Mouse (Mus musculus) layer of hippocampus, adult 2 months (tissue): Measurements from ENCODE around the gene Smad1. TPM values are rescaled to one million over a fixed set of nuclear protein-coding genes. Genes with fewer than 3 reads are reported as not detected.
"Not testable (repeated sequence)": the region's sequence is repeated elsewhere in the genome, so short reads cannot be mapped to it uniquely, and the experiment has no call there.

Source experiments
- DNase-seq, 2 experiments: peaks; one replicate each; pipeline ENCODE4 v3.0.0; 2022; ENCODE audit warnings: low spot score in 2 of 2
- H3K27ac ChIP-seq: fragments of 200-600 bp; 2 replicates; pipeline ENCODE4 v1.8.1; 2022
- H3K4me3 ChIP-seq: fragments of 200-600 bp; 2 replicates; pipeline ENCODE4 v1.8.1; 2022; ENCODE audit warnings: mild to moderate bottlenecking
- CTCF ChIP-seq: fragments of 200-600 bp; conservative IDR thresholded peaks from 2 replicates; pipeline ENCODE4 v1.8.1; 2022; ENCODE audit warnings: antibody characterized with exemption, mild to moderate bottlenecking, moderate library complexity
- long read RNA-seq, 2 experiments: library from polyadenylated mRNA; stranded (forward); transcript quantifications; one replicate each; pipeline ENCODE4 v2.0.0; 2021; ENCODE audit warnings: borderline mapping rate in 2 of 2
- total RNA-seq, 2 experiments: library from RNA; stranded (reverse); gene quantifications; 2 replicates each; pipeline ENCODE4 v1.2.3; 2021

The Smad1 gene
- 10 to 100 TPM; 23.9 to 24.5 TPM for total RNA-seq
- long read RNA-seq, experiment 1, transcript Smad1-202 (7 exons, 3,099 nt): major isoform, 19 of 28 reads
- long read RNA-seq, experiment 1, partial matches to known transcripts: 6 of 28 reads
- long read RNA-seq, experiment 1, other reads (novel, unspliced or antisense): 3 of 28 reads
- long read RNA-seq, experiment 2, transcript Smad1-202 (7 exons, 3,099 nt): major isoform, 26 of 40 reads
- long read RNA-seq, experiment 2, partial matches to known transcripts: 12 of 40 reads
- long read RNA-seq, experiment 2, other reads (novel, unspliced or antisense): 2 of 40 reads

DNA sequence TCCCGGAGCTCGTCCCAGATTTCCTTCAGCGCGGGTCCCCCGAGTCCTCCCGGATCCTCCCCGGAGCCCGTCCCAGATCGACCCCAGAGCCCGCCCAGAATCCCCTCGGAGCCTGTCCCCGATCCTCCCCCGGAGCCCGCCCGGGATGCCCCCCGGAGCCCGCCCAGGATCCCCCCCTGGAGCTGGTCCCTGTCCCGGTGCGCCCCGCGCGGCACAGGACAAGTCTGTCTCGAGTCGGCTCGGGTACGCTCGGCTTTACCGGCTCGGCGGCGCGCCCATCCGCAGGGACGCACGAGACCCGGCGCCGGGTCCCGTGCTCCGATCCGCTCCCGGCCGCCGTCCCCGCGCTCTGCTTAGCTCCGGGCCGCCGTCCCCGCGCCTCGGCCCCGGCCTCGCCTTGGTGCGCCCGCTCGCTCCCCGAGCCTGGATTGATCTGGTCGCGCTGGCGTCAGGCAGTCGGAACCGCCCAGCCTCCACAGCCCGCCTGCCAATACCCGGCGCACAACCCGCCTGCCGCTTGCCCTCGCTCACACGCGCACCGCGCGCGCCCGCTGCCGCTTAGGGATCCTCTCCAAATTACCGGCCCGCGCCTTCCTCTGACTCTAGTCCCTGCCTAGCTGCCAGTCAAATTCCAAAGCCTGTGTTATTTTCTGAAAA is at the start of gene Smad1:
Gene Smad1, minus strand, starts transcription at position 525 of the 657 bp plus-strand sequence.
- peak; percentile 96 to 98 for DNase-seq
- TF ChIP-seq CTCF: no peak
- peak within 1 kb of the TSS; percentile 93 for H3K27ac ChIP-seq

DNA sequence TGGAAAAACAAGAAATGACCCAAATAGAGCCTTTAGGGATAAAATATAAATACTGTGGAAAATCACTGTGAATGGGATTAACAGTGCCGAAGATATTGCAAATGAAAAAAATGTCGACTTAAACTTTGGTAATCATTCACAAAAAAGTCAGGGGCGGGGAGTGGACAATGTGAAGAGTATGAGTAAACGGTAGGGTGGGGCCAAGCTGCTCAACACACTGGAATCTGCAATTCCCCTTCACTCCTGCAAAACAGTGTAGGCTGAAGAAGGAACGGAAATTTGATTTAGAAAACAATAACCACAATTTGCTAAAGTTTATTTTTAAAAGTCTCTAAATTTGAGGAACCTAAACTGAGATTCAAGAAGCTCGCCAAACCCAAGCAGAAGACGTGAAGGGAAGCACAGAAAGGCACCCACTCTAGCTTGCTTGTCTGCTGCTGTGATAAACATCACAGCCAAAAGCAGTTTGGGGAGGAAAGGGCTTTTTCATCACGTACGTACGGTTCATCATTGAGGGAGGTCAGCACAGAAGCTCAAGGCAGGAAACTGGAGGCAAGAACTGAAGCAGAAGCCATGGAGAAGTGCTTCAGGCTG is 48.0 kb upstream of the Smad1 start:
- no peak for DNase-seq
- TF ChIP-seq CTCF: no peak
- no peak overlapping the region for H3K27ac ChIP-seq
- H3K4me3 ChIP-seq: no peak overlapping the region

More for the DNA sequence above, at the start of gene Smad1:
- H3K4me3 ChIP-seq: peak within 1 kb of the TSS; percentile 86

DNA sequence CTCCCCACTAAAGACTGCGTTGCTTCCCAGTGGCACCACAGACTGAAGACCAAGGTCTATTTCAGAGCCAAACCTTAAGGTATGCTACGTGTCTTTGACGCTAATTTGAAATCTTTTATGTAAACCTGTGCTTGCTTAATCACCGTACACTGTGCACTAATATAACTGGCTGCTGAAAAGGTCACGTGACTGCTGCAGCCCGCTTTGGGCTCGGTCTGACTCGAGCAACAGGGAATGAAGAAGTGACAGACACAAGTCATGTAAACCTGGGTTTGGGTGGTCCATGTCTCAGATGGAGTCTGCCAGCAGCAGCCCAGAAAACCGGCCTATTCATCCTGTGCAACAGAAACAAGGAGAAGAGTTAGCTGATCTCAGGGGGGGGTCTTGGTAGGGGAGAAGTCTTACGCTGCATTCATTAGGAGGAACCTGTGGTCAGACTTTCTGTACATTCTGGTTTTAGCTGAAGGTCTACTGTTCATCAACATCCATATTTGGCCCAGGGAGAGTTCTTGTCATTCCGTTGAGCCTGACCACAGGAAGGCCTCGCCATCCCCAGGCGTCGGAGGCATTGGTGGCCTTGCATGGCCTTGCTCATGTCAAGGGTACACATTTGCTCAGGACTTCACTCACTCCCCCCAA is 44.3 kb upstream of the Smad1 start:
- DNase-seq: no peak
- no peak for TF ChIP-seq CTCF
- Histone ChIP-seq H3K4me3 (no peak overlapping the region), H3K27ac (no peak overlapping the region)

DNA sequence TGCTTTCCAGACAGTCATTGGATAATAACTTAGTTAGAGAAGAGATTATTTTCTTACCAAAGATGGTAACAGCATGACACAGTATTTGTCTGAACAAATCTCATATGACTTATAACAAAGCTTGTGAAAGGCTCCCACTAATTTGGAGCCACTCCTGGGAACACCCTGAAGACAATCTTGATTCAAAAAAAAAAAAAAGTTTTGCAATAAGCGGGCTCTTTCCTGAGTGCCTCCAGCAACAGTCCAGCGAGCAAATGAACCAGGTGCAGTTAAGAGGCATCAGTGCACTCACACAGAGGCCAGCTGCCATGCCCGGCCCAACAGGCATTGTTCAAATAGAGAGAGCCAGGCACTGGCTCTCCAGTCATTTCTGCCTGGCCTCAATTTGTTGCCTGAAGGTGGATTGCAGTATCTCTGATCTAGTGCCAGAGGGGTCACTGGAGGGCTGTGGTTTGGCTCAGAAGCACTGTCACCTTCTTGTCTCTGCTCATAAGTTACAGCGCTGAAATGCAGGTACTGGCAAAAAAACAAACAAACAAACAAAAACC is 34.7 kb upstream of the Smad1 start:
- TF ChIP-seq CTCF: no peak
- DNase-seq: no peak
- Histone ChIP-seq H3K4me3 (no peak overlapping the region), H3K27ac (no peak overlapping the region)

DNA sequence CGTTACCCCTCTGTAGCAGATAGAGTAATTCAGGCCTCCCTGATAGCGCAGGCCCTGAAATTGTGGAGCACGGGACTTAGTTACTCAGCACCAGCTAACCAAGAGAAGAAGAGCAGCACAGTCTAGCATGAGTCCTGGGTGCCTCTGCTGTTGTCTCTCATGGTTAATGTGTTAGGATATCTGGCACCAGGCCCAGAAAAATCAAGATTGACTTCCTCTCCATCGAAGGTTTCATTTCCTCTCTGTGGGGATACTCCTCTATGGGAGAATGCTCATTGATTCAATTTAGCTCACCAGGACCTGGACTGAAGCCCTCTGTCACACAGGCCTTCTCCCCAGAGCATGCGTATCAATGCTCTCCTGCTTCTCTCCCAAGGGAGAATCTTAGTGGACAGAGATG is 15.6 kb upstream of the Smad1 start:
- no peak for DNase-seq
- no peak for TF ChIP-seq CTCF
- Histone ChIP-seq H3K4me3 (no peak overlapping the region), H3K27ac (no peak overlapping the region)

DNA sequence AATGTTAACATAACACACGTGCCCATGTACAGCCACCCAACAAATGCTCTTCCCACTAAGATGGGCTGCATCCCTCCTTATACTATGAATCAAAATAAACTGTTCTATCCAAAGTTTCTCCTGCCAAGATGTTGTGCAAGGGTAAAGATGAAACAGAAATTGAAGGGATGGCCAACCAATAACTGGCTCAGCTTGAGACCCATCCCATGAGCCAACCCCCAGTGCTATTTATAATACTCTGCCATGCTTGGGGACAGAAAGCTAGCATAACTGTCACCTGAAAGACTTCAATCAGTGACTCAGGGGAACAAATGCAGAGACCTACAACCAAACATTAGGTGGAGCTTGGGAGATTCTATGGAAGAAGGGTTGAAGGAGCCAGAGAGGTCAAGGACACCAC is 11.2 kb upstream of the Smad1 start:
- Histone ChIP-seq H3K4me3 (no peak overlapping the region), H3K27ac (no peak overlapping the region)
- no peak for DNase-seq
- TF ChIP-seq CTCF: no peak

DNA sequence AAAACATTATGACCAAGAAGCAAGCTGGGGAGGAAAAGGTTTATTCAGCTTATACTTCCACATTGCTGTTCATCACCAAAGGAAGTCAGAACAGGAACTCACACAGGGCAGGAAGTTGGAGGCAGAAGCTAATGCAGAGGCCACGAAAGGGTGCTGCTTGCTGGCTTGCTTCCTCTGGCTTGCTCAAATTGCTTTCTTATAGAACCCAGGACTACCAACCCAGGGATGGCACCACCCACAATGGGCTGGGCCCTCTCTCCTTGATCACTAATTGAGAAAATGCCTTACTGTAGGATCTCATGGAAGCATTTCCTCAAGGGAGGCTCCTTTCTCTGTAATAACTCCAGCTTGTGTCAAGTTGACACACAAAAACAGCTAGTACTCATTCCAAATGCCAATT is 8.0 kb upstream of the Smad1 start:
- not testable (repeated sequence) for DNase-seq, H3K4me3 ChIP-seq, H3K27ac ChIP-seq

DNA sequence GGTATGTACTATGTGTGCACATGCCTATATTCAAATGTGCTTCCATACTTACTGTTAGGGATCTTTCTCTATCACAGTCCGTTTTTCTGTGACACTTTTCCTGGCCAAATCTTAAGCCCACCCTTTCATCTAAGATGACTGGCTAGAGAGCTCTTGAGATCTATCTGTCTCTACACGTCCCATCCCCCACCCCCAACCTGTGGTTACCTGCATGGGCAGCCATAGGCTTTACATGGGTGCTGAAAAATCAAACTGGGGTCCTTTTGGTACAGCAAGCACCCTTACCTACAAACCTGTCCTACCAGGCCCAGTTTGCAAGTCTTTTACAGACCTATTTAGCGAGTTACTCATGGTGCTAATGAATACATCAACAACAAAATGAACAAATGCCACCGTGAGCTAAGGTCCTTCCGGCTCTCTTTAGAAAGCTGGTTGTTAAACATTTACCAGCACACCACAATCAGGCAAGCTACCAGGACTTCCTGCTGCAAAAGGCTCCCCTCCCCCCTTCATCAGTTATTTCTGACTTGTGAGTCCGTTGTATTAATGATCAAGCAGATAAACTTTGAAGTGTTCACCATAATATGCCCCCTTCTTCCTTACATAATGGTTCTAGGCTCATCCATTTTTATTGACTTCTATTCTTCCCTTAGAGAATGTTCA is 5.7 kb upstream of the Smad1 start:
- H3K27ac ChIP-seq: no peak overlapping the region
- TF ChIP-seq CTCF: no peak
- DNase-seq: no peak
- no peak overlapping the region for H3K4me3 ChIP-seq

DNA sequence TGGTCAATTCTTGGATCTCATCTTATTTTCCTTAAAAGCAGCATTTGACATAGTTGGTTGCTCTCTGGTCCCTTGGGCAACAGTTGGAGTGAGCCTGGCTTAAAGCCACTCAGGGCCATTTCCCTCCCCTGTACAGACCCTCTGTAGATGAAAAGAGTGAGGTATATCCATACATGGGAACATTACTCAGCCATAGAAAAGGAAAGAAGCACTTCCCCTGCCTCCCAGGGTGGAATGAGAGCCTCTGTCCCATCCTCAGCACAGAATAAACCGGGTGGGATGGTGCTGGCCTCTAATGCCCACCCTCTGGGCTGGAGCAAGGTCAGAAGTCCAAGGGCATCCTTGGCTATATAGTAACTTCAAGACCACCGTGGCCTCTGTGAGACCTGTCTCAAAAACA is 1.4 kb upstream of the Smad1 start:
- no peak overlapping the region for H3K27ac ChIP-seq
- no peak overlapping the region for H3K4me3 ChIP-seq
- TF ChIP-seq CTCF: no peak
- no peak for DNase-seq

DNA sequence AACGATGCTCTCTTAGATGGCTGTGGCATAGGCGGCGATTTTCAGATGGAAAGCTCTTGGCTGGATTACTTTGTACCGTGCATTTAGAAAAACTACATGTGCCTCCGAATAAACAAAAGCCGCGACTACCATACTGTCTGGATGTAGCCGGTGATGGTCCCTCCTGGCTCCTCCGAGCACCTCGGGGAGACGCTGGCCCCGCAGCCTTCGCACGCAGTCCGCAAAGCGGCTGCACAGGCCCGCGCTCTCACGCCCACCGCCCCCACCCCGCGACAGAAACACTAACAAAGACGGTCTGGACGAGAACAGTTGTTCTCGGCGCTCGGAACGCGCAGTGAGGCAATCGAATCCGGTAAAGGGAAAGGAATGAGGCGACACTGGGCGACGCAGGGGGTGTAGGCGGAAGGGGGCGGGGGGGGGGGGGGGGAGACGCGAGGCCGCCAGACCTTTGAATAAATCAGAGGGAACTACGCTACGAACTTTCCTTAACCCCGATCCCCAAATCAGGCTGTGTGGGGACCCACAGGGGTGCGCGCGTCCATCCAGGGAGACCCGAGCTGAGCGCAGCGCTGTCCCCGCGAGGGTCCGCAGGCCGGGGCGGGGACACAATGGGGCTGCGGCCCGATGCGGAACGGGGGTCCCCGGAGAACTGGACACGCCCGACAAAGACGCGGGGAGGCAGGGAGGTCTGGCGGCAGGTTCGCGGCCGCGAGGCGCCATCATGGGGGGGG is 902 bp downstream of the Smad1 start:
- TF ChIP-seq CTCF: no peak
- H3K27ac ChIP-seq: peak overlapping the region; percentile 93
- DNase-seq: peak in 1 of 2 experiments; percentile 9

DNA sequence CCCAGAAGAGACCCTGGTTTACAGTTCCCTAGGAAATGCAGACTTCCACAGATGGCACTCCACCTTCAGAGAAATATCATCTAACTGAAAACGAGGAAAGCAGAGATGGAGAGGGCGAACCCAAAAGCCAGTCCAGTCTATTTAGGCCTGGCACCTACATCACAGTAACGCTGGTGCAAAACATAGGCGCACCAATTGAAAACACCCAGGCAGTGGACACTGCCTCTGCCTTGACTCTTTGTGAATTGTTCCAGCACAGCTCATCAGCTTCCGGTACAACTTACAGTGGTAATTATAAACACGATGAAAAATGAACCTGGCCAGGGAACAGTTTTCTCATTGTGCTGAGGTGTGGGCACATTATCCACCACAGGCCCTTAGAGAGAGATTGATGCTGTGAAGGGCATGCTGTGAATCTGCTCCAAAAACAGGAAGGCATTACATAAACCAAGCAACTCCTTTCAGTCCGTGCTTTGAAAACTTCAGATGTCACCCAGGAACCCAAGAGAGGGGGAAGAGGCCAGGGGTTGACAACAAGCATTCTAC is 1.5 kb downstream of the Smad1 start:
- peak overlapping the region; percentile 86 for H3K4me3 ChIP-seq
- DNase-seq: peak in 1 of 2 experiments; percentile 5
- H3K27ac ChIP-seq: peak overlapping the region; percentile 93
- TF ChIP-seq CTCF: no peak

More for the DNA sequence above, 902 bp downstream of the Smad1 start:
- H3K4me3 ChIP-seq: peak overlapping the region; percentile 86

DNA sequence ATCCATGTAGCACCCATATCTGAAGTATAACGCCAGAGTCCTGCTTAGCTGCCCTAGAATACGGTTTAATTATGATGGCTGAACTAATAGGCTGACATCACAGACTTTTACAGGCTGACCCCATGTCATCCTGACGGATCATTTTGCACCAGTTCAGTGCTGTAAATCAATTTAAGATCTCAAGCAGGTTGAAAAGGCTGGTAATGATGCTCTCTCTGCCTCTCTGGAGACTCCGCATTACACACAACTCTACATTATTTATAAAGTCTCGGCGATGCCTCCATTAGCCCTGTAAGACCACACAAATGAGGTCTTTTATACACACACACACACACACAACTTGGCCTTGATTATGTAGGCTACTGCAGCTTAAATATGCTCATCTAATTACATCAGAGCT is 2.4 kb downstream of the Smad1 start:
- 0 out of 2 replicates have a peak overlapping the region, but pooled peaks have one; percentile 93 for H3K27ac ChIP-seq
- H3K4me3 ChIP-seq: no peak overlapping the region

More for the DNA sequence above, 2.4 kb downstream of the Smad1 start:
- no peak for DNase-seq
- no peak for TF ChIP-seq CTCF
